Mouse (Mus musculus) kidney, adult 2 months (tissue): ENCODE results near the gene Wscd1. TPM values are rescaled to one million over a fixed set of nuclear protein-coding genes. Genes with fewer than 3 reads are reported as not detected.

Source experiments
- DNase-seq: peaks from one replicate; pipeline ENCODE4 v3.0.0; 2021
- H3K27ac ChIP-seq: fragments of 200-500 bp; 2 replicates; pipeline ENCODE4 v1.5.1; 2012; ENCODE audit warnings: low read depth, low read length, control low read depth, inconsistent platforms; ENCODE audit not compliant: insufficient read depth
- H3K27me3 ChIP-seq: fragments of 200-500 bp; replicated peaks from 2 replicates; pipeline ENCODE4 v1.6.1; 2012; ENCODE audit warnings: mild to moderate bottlenecking, moderate library complexity, low read length, inconsistent platforms; ENCODE audit not compliant: control insufficient read depth, insufficient read depth
- H3K36me3 ChIP-seq: fragments of 200-500 bp; 2 replicates; pipeline ENCODE4 v1.6.1; 2012; ENCODE audit warnings: mild to moderate bottlenecking, moderate library complexity, low read length, inconsistent platforms; ENCODE audit not compliant: control insufficient read depth, insufficient read depth
- H3K4me1 ChIP-seq: fragments of 200-500 bp; 2 replicates; pipeline ENCODE4 v1.6.1; 2011; ENCODE audit warnings: low read length; ENCODE audit not compliant: control insufficient read depth, insufficient read depth
- H3K4me3 ChIP-seq: fragments of 200-500 bp; 2 replicates; pipeline ENCODE4 v1.5.1; 2011; ENCODE audit warnings: mild to moderate bottlenecking, low read depth, low read length, control low read depth; ENCODE audit not compliant: insufficient read depth
- CTCF ChIP-seq: fragments of 200-500 bp; conservative IDR thresholded peaks from 2 replicates; pipeline ENCODE4 v1.5.1; 2011; ENCODE audit warnings: low read depth, mild to moderate bottlenecking, control low read depth, low read length, moderate library complexity, mixed read lengths; ENCODE audit not compliant: insufficient read depth, insufficient read length
- POLR2A ChIP-seq: fragments of 200-500 bp; IDR thresholded peaks from one replicate; pipeline ENCODE4 v1.6.1; 2011; ENCODE audit warnings: low read depth, low read length, control low read depth
- WGBS: fragments of 180-500 bp; shearing (Covaris S2); methylation state at CpG from one replicate; pipeline ENCODE4 v1.1.7; 2018; 5-methylcytosine and 5-hydroxymethylcytosine counted together
- polyA plus RNA-seq: library from polyadenylated mRNA; depleted of rRNA; stranded (reverse); fragments of >200 nt; gene quantifications from 2 replicates; pipeline ENCODE4 v1.2.3, GENCODE M21; 2012

Gene Wscd1
- polyA plus RNA-seq, 1 experiment = 12.5 TPM

DNA sequence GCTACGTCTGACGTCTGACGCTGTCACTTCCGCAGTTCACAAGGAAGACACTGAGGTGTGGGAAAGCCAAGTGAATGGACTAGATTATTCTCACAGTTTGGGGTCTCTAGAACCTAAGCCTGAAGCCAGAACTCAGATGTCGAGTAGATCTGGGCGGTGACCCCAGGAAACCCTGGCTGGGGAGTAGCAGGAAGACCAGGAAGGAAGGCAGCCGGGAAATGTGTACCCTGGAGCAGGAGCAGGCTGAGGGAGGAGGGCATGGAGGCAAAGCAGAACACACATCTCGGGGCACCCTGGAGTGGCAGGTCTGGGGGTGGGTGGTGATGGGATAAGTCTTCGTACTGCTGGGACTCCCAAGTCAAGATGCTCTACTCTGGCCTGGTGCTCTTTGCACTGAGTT lies 11.3 kb downstream of the Wscd1 start:
- no peaks in the 10 kb centered on the region for H3K27me3 ChIP-seq
- 60% methylated on average over 9 of the region's 9 CpGs for WGBS
- no peaks in the 10 kb centered on the region for H3K36me3 ChIP-seq
- H3K4me3 ChIP-seq = no peak overlapping the region
- TF ChIP-seq POLR2A (no peak), CTCF (no peak)
- H3K27ac ChIP-seq = 0 out of 2 replicates have a peak overlapping the region, but pooled peaks have one; percentile 35
- DNase-seq = peak; percentile 45
- no peaks in the 10 kb centered on the region for H3K4me1 ChIP-seq

DNA sequence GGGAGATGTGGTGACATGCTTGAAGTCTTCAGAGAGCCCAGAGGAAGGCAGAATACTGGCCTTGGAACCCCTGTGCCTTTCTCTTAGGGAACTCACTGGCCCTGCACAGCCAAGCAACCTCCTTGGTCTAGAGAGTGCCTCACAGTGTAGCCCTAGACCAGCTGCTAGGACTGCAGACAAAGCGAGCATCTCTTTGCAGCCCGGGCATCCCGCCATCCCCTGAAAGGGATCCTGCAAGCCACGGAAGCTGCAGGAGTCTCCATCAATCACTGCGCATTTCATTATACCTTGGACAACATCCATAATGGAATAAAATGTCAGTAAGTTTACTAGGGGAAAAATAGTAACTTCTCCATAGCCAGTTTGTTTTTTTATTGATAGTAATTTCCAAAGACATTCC lies 13.4 kb downstream of the Wscd1 start:
- WGBS = 48% methylated on average over 5 of the region's 5 CpGs
- H3K4me3 ChIP-seq = no peak overlapping the region
- no peaks in the 10 kb centered on the region for H3K27me3 ChIP-seq
- H3K36me3 ChIP-seq = no peaks in the 10 kb centered on the region
- DNase-seq = peak; percentile 56
- H3K4me1 ChIP-seq = no peaks in the 10 kb centered on the region
- TF ChIP-seq CTCF (no peak), POLR2A (no peak)
- H3K27ac ChIP-seq = no peak overlapping the region

- H3K4me3 ChIP-seq = no peak overlapping the region
- no peaks in the 10 kb centered on the region for H3K27me3 ChIP-seq
- 62% methylated on average over 5 of the region's 5 CpGs for WGBS
- no peaks in the 10 kb centered on the region for H3K4me1 ChIP-seq
- TF ChIP-seq POLR2A = no peak
- TF ChIP-seq CTCF = no peak
- no peak overlapping the region for H3K27ac ChIP-seq
- H3K36me3 ChIP-seq = no peaks in the 10 kb centered on the region
- DNase-seq = no peak
These were observed 14.0 kb downstream of the Wscd1 start for GRCm38 (mm10) chr11:71763651-71764275.

DNA sequence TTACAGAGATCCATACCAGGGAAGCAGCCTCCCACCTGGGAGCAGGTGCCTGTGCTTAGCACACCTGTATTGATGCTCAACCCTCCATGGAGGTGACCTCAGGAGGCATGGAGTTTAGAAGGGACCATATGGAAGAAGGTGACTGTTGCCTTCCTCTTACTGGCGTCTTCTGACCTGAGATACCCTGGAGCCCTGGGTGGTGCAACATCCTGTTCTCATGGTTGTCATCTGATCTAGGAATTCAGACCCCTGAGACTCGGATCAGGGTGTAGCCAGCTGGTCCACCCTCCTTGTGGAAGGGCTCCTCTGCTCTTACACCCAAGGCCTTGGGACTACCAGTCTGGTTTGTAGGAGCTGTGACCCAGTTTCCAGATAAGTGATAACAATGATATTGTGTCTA lies 15.0 kb downstream of the Wscd1 start:
- Histone ChIP-seq H3K27me3 (no peaks in the 10 kb centered on the region), H3K27ac (no peak overlapping the region), H3K36me3 (no peaks in the 10 kb centered on the region), H3K4me1 (no peaks in the 10 kb centered on the region), H3K4me3 (no peak overlapping the region)
- 58% methylated on average over 2 of the region's 2 CpGs for WGBS
- no peak for DNase-seq
- TF ChIP-seq POLR2A (no peak), CTCF (no peak)

DNA sequence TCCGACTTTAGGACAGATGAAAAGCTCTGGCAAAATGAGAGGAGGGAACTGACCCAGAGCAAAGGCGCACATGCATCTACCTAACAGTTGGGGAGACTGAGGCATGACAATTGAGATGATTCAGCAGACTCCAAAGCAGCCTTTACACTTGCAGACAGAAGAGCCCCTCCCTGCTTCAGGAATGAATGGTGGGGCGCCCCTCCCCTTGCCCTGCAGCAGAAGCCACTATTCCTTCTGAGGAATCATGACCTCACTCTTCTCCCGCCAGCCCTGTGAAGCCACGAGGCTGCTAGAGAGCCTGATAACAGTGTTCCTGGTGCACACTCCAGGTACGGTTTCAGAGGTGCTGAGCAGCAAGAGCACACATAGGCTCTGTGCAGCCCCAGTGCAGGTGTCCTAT lies 15.6 kb downstream of the Wscd1 start:
- TF ChIP-seq CTCF = no peak
- TF ChIP-seq POLR2A = no peak

GRCm38 (mm10) chr11:71766380-71766779 lies 16.7 kb downstream of the Wscd1 start:
- no peak for DNase-seq
- Histone ChIP-seq H3K36me3 (no peaks in the 10 kb centered on the region), H3K27me3 (no peaks in the 10 kb centered on the region), H3K4me3 (no peak overlapping the region), H3K27ac (no peak overlapping the region), H3K4me1 (no peaks in the 10 kb centered on the region)
- TF ChIP-seq POLR2A (no peak), CTCF (no peak)
- 88% methylated on average over 1 of the region's 1 CpGs for WGBS

More for the DNA sequence above, 15.6 kb downstream of the Wscd1 start:
- 65% methylated on average over 6 of the region's 6 CpGs for WGBS
- no peaks in the 10 kb centered on the region for H3K36me3 ChIP-seq
- DNase-seq = no peak
- H3K27me3 ChIP-seq = no peaks in the 10 kb centered on the region
- no peak overlapping the region for H3K4me3 ChIP-seq
- H3K4me1 ChIP-seq = no peaks in the 10 kb centered on the region
- no peak overlapping the region for H3K27ac ChIP-seq

GRCm38 (mm10) chr11:71767726-71768125 lies 18.0 kb downstream of the Wscd1 start:
- TF ChIP-seq POLR2A = no peak
- no peak for TF ChIP-seq CTCF
- H3K27ac ChIP-seq = no peak overlapping the region
- no peaks in the 10 kb centered on the region for H3K27me3 ChIP-seq
- no peak overlapping the region for H3K4me3 ChIP-seq
- no peak for DNase-seq
- no peaks in the 10 kb centered on the region for H3K4me1 ChIP-seq
- 90% methylated on average over 3 of the region's 3 CpGs for WGBS
- H3K36me3 ChIP-seq = no peaks in the 10 kb centered on the region

GRCm38 (mm10) chr11:71769744-71770143 lies 20.0 kb downstream of the Wscd1 start:
- no peak for TF ChIP-seq CTCF
- TF ChIP-seq POLR2A = no peak
- Histone ChIP-seq H3K36me3 (no peaks in the 10 kb centered on the region), H3K4me3 (no peak overlapping the region), H3K4me1 (no peaks in the 10 kb centered on the region), H3K27ac (no peak overlapping the region), H3K27me3 (no peaks in the 10 kb centered on the region)
- 55% methylated on average over 8 of the region's 8 CpGs for WGBS
- no peak for DNase-seq
